Comparison of ENCODE assay signal across 15 mouse cellular contexts in genomic region chr6:82804984-82805383, GRCm38 (mm10).
"Had no signal": no experiment of that assay in that cellular context is flagged by ENCODE, and none has a peak within 500 bp of the region (broad histone marks: within the 10 kb centered on the region; RNA-seq: fewer than 3 reads in every experiment).

No protein-coding gene starts in this region.

- ATAC-seq: midbrain, embryonic 16.5 days had no signal

- H3K9me3 ChIP-seq: limb, embryonic 15.5 days; liver, embryonic 13.5 days; midbrain, embryonic 12.5 days; neural tube, embryonic 15.5 days had no signal

- H3K27me3 ChIP-seq: limb, embryonic 15.5 days; liver, embryonic 13.5 days; midbrain, embryonic 12.5 days; neural tube, embryonic 15.5 days had no signal

- H3K4me1 ChIP-seq: limb, embryonic 15.5 days; liver, embryonic 13.5 days; midbrain, embryonic 12.5 days; neural tube, embryonic 15.5 days had no signal

- H3K4me2 ChIP-seq: limb, embryonic 15.5 days; liver, embryonic 13.5 days; midbrain, embryonic 12.5 days; neural tube, embryonic 15.5 days had no signal

- H3K9ac ChIP-seq: limb, embryonic 15.5 days; liver, embryonic 13.5 days; midbrain, embryonic 12.5 days; neural tube, embryonic 15.5 days had no signal

- DNase-seq: kidney, adult 8-10 months; kidney, postnatal 36 days; liver, embryonic 13.5 days; lung, adult 18-20 months; right cerebral cortex, adult 18-20 months; thymus, adult 18-20 months; thymus, postnatal 25 days had no signal

- H3K36me3 ChIP-seq: limb, embryonic 15.5 days; liver, embryonic 13.5 days; midbrain, embryonic 12.5 days; neural tube, embryonic 15.5 days had no signal

- H3K4me3 ChIP-seq: layer of hippocampus, adult 2 months; limb, embryonic 15.5 days; liver, embryonic 13.5 days; megakaryocyte, embryonic 14.5 days; midbrain, embryonic 12.5 days; neural tube, embryonic 15.5 days had no signal

- H3K27ac ChIP-seq: kidney, postnatal 0 days; layer of hippocampus, adult 2 months; limb, embryonic 15.5 days; liver, embryonic 13.5 days; midbrain, embryonic 12.5 days; neural tube, embryonic 15.5 days; stomach, postnatal 0 days had no signal
